Mouse (Mus musculus): ENCODE data around the gene Trim30a.
"Not testable (repeated sequence)": the region's sequence is repeated elsewhere in the genome, so short reads cannot be mapped to it uniquely, and the experiment has no call there.

Gene Trim30a

GRCm38 (mm10) chr7:104465065-104465744, at the start of gene Trim30a:
TSS of gene Trim30a (minus strand) at chr7:104465193.
- peak in 1 of 2 experiments; percentile 11 for DNase-seq

DNA sequence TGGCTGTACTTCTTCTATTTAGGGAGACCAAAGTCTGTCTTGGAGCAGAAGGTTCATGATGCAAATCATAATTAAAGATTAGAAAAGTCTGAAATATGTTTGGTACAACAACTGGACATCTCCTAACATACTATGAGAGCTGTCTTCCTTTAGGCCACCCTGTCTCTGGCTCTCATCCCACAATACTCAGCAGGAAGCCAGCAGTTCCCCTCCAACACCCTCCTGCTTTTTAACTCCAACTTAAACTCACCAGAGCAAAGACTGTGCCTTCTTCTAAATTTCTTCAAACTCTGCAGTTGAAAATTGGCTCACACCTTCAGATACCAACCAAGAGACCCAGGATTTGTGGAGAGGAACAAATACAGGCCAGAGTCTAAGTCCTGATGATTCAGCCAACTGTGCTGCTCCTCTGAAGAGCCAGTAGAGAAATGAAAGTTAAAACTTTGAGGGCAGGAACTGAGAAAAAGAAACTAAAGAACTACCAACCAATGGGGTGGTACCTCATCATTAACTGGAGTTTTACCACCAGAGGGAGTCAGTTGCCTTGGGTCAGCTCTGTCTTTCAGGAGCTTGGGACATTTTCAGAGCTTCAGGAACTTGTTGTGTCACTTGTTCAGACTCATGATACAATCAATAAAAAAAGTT, 42.5 kb upstream of the Trim30a start, which contains the start of gene Trim30d:
Gene Trim30d (minus strand): TSS at position 429 of the 645 bp plus-strand sequence.
- DNase-seq, result not testable (repeated sequence)

GRCm38 (mm10) chr7:104501589-104502371, 36.8 kb upstream of the Trim30a start:
- DNase-seq, result peak; percentile 13 to 15

GRCm38 (mm10) chr7:104501186-104501585, 36.2 kb upstream of the Trim30a start:
- not testable (repeated sequence) for DNase-seq

DNA sequence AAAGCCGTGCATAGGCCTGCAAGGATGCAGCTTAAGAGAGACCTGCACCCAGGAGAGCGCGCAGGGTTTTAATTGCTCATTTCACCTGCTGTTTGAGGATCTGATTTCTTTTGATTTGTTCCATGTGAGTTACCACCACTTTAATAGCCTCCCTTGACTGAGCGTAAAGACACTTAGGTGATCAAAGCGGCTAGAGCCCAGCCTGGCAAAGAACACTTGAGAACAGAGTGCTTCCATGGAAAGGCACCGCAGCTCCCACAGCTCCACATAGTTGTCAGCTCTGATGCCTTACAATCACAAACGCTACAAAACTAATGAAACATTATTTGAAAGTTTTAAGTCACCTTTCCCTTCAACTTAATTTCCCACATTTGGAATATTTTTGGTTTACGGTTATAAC, 34.5 kb upstream of the Trim30a start:
- not testable (repeated sequence) for DNase-seq

DNA sequence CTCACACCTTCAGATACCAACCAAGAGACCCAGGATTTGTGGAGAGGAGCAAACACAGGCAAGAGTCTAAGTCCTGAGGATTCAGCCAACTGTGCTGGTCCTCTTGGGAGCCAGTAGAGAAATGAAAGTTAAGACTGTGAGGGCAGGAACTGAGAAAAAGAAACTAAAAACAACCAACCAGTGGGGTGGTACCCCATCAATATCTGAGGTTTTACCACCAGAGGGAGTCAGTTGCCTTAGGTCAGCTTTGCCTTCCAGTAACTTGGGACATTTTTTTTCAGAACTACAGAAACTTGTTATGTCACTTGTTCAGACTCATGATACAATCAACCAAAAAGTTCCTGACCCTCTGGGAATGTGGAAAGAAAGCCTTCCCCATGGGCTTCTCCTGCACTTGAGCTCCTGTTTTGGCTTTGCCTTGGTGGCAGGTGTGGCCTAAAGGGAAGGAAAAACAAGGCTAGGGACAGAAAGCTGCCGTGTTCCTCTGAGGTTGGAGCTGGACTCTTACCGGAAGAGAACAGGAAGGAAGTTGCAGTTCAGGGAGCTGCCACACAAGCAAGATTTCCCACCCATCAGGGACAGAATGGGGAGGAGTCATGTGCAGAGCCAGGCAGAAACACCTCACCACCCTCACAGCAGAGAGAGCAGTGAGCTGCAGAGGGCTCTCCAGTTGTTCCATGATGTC, 18.9 kb downstream of the Trim30a start:
- DNase-seq, result peak in 1 of 2 experiments; percentile 14

GRCm38 (mm10) chr7:104404460-104404950, 60.5 kb downstream of the Trim30a start:
- no peak for DNase-seq

GRCm38 (mm10) chr7:104401140-104401539, 63.9 kb downstream of the Trim30a start:
- peak in 1 of 2 experiments; percentile 1 for DNase-seq

- DNase-seq, result no peak
Observed at GRCm38 (mm10) chr7:104400698-104401097, 64.3 kb downstream of the Trim30a start, which contains the start of gene Trim30c. TSS of gene Trim30c (minus strand) at chr7:104400837.

DNA sequence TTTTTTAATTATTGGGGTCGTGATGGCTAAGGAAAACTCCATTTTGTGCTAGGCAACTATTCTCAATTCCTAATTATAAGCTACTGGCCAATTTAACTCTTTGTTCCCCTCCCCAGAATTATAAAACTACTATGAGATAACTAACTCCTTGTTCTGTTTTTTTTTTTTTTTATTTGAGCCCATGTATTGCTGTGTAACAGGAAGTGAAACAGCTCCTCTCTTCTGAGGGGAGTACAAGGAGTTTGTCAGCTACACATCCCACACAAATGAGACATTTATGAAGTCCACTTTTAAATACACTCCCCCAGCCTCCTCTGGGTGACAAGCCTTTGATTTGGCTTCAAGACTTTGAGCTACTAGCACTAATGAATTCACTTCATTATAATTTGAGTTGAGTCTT, 66.5 kb downstream of the Trim30a start:
- no peak for DNase-seq

DNA sequence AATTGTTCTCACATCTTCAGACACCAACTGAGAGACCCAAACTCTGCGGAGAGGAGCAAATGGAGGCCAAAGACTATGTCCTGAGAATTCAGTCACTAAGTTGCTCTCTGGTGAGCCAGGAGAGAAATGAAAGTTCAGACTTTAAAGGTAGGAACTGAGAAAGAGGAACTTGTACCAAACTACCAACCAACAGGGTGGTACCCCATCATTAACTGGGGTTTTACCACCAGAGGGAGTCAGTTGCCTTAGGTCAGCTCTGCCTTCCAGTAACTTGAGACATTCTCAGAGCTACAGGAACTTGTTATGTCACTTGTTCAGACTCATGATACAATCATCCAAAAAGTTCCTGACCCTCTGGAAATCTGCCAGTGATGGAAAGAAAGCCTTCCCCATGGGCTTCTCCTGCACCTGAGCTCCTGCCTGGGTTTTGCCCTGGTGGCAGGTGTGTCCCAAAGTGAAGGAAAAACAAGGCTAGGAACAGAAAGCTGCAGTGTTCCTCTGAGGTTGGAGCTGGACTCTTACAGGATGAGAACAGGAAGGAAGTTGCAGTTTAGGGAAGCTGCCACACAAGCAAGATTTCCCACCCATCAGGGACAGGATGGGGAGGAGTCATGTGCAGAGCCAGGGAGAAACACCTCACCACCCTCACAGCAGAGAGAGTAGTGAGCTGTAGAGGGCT, 95.1 kb downstream of the Trim30a start, which contains the start of gene Trim30b:
Gene Trim30b (minus strand): TSS at position 149 of the 679 bp plus-strand sequence.
- DNase-seq, result peak in 1 of 2 experiments; percentile 6

- DNase-seq, result no peak
Observed at GRCm38 (mm10) chr7:104366339-104366738, 98.7 kb downstream of the Trim30a start.
